11 mouse cellular contexts compared by ENCODE assay signal in genomic region chr5:68373082-68373481, GRCm38 (mm10).
"Had no signal": no experiment of that assay in that cellular context is flagged by ENCODE, and none has a peak within 500 bp of the region (broad histone marks: within the 10 kb centered on the region; RNA-seq: fewer than 3 reads in every experiment).

No protein-coding gene starts in this region.

- H3K4me1 ChIP-seq: limb, embryonic 15.5 days; liver, embryonic 12.5 days; midbrain, embryonic 12.5 days; neural tube, embryonic 12.5 days; stomach, embryonic 15.5 days had no signal

- ATAC-seq: intestine, postnatal 0 days; liver, embryonic 12.5 days had no signal

- H3K27me3 ChIP-seq: limb, embryonic 15.5 days; liver, embryonic 12.5 days; midbrain, embryonic 12.5 days; neural tube, embryonic 12.5 days; stomach, embryonic 15.5 days had no signal

- H3K9me3 ChIP-seq: limb, embryonic 15.5 days; midbrain, embryonic 12.5 days; neural tube, embryonic 12.5 days; stomach, embryonic 15.5 days had no signal

- H3K27ac ChIP-seq: limb, embryonic 15.5 days; liver, embryonic 12.5 days; midbrain, embryonic 12.5 days; neural tube, embryonic 12.5 days; stomach, embryonic 15.5 days had no signal

- DNase-seq: kidney, adult 8-10 months; kidney, postnatal 25 days; lung, embryonic 14.5 days; right cerebral cortex, postnatal 14 days had no signal

- H3K4me2 ChIP-seq: limb, embryonic 15.5 days; liver, embryonic 12.5 days; lung, embryonic 14.5 days; midbrain, embryonic 12.5 days; neural tube, embryonic 12.5 days; stomach, embryonic 15.5 days had no signal

- H3K4me3 ChIP-seq: limb, embryonic 15.5 days; liver, embryonic 12.5 days; midbrain, embryonic 12.5 days; myocyte; neural tube, embryonic 12.5 days; stomach, embryonic 15.5 days had no signal

- H3K9ac ChIP-seq: limb, embryonic 15.5 days; liver, embryonic 12.5 days; lung, embryonic 14.5 days; midbrain, embryonic 12.5 days; neural tube, embryonic 12.5 days; stomach, embryonic 15.5 days had no signal

- H3K36me3 ChIP-seq: limb, embryonic 15.5 days; liver, embryonic 12.5 days; midbrain, embryonic 12.5 days; neural tube, embryonic 12.5 days; stomach, embryonic 15.5 days had no signal
